Mouse (Mus musculus) erythroblast, embryonic 14.5 days (primary cell): ENCODE measurements around the gene Pdx1. TPM values are rescaled to one million over a fixed set of nuclear protein-coding genes. Genes with fewer than 3 reads are reported as not detected.

Experiments
- H3K27me3 ChIP-seq: 2 replicates; pipeline ENCODE4 v1.6.1; 2012; ENCODE audit warnings: inconsistent platforms; ENCODE audit not compliant: control insufficient read depth
- H3K36me3 ChIP-seq: 2 replicates; pipeline ENCODE4 v1.6.1; 2012; ENCODE audit warnings: mild to moderate bottlenecking, inconsistent platforms; ENCODE audit not compliant: control insufficient read depth
- H3K4me1 ChIP-seq: 2 replicates; pipeline ENCODE4 v1.6.1; 2012; ENCODE audit warnings: inconsistent platforms; ENCODE audit not compliant: control insufficient read depth
- H3K4me3 ChIP-seq: replicated peaks from 2 replicates; pipeline ENCODE3; 2012; ENCODE audit warnings: moderate library complexity, mild to moderate bottlenecking, inconsistent platforms
- H3K9me3 ChIP-seq: 2 replicates; pipeline ENCODE4 v1.6.1; 2012; ENCODE audit warnings: low read length, inconsistent platforms, mixed read lengths; ENCODE audit not compliant: control insufficient read depth
- GATA1 ChIP-seq: IDR thresholded peaks from 2 replicates; pipeline ENCODE4 v1.6.1; 2012; ENCODE audit warnings: low read length, inconsistent platforms, mixed read lengths
- TAL1 ChIP-seq: IDR thresholded peaks from 3 replicates; pipeline ENCODE4 v1.6.1; 2012; ENCODE audit warnings: low read length, inconsistent platforms, mixed read lengths
- polyA plus RNA-seq: library from polyadenylated mRNA; stranded (reverse); fragments of >175 nt; gene quantifications from 2 replicates; pipeline ENCODE4 v1.2.3, GENCODE M21; 2012

Gene Pdx1
- not detected in 2 replicates for polyA plus RNA-seq

DNA sequence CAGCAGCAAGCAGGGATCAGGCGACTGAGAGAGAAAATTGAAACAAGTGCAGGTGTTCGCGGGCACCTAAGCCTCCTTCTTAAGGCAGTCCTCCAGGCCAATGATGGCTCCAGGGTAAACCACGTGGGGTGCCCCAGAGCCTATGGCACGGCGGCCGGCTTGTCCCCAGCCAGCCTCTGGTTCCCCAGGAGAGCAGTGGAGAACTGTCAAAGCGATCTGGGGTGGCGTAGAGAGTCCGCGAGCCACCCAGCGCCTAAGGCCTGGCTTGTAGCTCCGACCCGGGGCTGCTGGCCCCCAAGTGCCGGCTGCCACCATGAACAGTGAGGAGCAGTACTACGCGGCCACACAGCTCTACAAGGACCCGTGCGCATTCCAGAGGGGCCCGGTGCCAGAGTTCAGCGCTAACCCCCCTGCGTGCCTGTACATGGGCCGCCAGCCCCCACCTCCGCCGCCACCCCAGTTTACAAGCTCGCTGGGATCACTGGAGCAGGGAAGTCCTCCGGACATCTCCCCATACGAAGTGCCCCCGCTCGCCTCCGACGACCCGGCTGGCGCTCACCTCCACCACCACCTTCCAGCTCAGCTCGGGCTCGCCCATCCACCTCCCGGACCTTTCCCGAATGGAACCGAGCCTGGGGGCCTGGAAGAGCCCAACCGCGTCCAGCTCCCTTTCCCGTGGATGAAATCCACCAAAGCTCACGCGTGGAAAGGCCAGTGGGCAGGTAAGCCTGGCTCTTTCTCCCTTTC, at the start of gene Pdx1:
Pdx1 (plus strand) TSS at position 34 of the 747 bp plus-strand sequence.
- H3K4me3 ChIP-seq = no peak within 1 kb of the TSS
- H3K4me1 ChIP-seq = no peaks in the 10 kb centered on the region
- no peaks in the 10 kb centered on the region; the same call in 1 of the 2 replicates for H3K9me3 ChIP-seq
- TF ChIP-seq TAL1 (no peak), GATA1 (no peak)
- H3K36me3 ChIP-seq = no peaks in the 10 kb centered on the region
- peaks cover 90% of the 10 kb centered on the region for H3K27me3 ChIP-seq

- TF ChIP-seq TAL1 = no peak
- no peak for TF ChIP-seq GATA1
- no peaks in the 10 kb centered on the region for H3K9me3 ChIP-seq
Measured at GRCm38 (mm10) chr5:147227354-147228112, 42.2 kb upstream of the Pdx1 start.

GRCm38 (mm10) chr5:147235406-147236309, 34.1 kb upstream of the Pdx1 start:
- no peak overlapping the region for H3K4me3 ChIP-seq
- H3K27me3 ChIP-seq = no peaks in the 10 kb centered on the region
- no peaks in the 10 kb centered on the region for H3K36me3 ChIP-seq
- no peaks in the 10 kb centered on the region for H3K4me1 ChIP-seq
- H3K9me3 ChIP-seq = no peaks in the 10 kb centered on the region
- TF ChIP-seq GATA1 = no peak
- TF ChIP-seq TAL1 = no peak

More at GRCm38 (mm10) chr5:147227354-147228112, 42.2 kb upstream of the Pdx1 start:
- H3K4me3 ChIP-seq = no peak overlapping the region
- peaks cover 23% of the 10 kb centered on the region for H3K27me3 ChIP-seq
- H3K36me3 ChIP-seq = no peaks in the 10 kb centered on the region
- no peaks in the 10 kb centered on the region for H3K4me1 ChIP-seq

GRCm38 (mm10) chr5:147243908-147244307, 25.9 kb upstream of the Pdx1 start:
- TF ChIP-seq GATA1 (no peak), TAL1 (no peak)
- H3K36me3 ChIP-seq = no peaks in the 10 kb centered on the region
- H3K27me3 ChIP-seq = no peaks in the 10 kb centered on the region
- no peaks in the 10 kb centered on the region for H3K4me1 ChIP-seq
- no peaks in the 10 kb centered on the region for H3K9me3 ChIP-seq
- no peak overlapping the region for H3K4me3 ChIP-seq

GRCm38 (mm10) chr5:147260189-147260588, 9.6 kb upstream of the Pdx1 start:
- Histone ChIP-seq H3K27me3 (no peaks in the 10 kb centered on the region), H3K36me3 (no peaks in the 10 kb centered on the region), H3K4me3 (no peak overlapping the region), H3K4me1 (no peaks in the 10 kb centered on the region), H3K9me3 (no peaks in the 10 kb centered on the region)
- TF ChIP-seq TAL1 (no peak), GATA1 (no peak)

GRCm38 (mm10) chr5:147260778-147261177, 9.0 kb upstream of the Pdx1 start:
- Histone ChIP-seq H3K36me3 (no peaks in the 10 kb centered on the region), H3K4me3 (no peak overlapping the region), H3K4me1 (no peaks in the 10 kb centered on the region), H3K27me3 (no peaks in the 10 kb centered on the region; the same call in 1 of the 2 replicates), H3K9me3 (no peaks in the 10 kb centered on the region)
- TF ChIP-seq GATA1 (no peak), TAL1 (no peak)

- no peaks in the 10 kb centered on the region for H3K36me3 ChIP-seq
- H3K9me3 ChIP-seq = no peaks in the 10 kb centered on the region
- no peaks in the 10 kb centered on the region for H3K4me1 ChIP-seq
- no peak overlapping the region for H3K4me3 ChIP-seq
- TF ChIP-seq TAL1 (no peak), GATA1 (no peak)
- H3K27me3 ChIP-seq = peaks cover 10% of the 10 kb centered on the region
Measured at GRCm38 (mm10) chr5:147261899-147262541, 7.7 kb upstream of the Pdx1 start.

DNA sequence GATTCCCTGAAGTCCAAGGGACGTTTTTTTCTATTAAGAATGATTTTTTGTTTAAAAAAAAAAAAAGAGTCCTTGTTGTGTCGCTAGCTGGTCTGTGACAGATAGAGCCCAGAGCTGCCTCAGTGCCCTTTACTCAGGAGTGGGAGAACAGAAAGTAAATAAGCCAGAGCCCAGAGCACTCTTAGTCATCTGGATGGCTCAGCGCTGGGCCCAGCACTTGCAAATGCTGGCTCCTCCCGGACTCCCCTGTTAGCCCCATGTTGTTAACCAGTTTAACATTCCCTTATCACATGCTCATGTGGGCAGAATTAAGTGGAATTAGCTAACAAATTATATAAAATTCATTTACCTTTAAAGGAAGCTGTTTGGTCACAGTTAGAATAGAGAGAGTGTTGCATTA, 5.8 kb upstream of the Pdx1 start:
- peaks cover 29% of the 10 kb centered on the region for H3K27me3 ChIP-seq
- no peak overlapping the region for H3K4me3 ChIP-seq
- TF ChIP-seq GATA1 = no peak
- no peaks in the 10 kb centered on the region for H3K36me3 ChIP-seq
- no peaks in the 10 kb centered on the region for H3K9me3 ChIP-seq
- no peaks in the 10 kb centered on the region for H3K4me1 ChIP-seq

DNA sequence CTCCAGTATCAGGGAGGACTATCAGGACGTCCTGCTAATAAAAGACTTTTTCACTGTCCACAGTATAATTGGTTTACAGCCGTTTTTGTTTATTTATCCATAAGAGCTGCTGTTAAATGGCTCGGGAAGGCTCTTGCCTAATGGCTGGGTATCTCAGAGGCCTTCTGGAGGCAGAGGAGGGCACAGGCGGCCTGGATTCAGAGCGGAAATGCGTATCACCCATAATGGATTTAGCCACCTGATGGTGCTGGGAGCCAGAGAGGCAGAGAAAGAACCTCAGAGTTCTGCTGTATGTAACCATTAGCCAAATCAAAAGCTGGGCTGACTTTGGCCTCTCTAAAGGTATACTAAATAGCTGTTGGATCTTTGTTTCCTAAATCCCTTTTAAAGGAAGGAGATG, 2.3 kb upstream of the Pdx1 start:
- peaks cover 63% of the 10 kb centered on the region for H3K27me3 ChIP-seq
- TF ChIP-seq TAL1 = no peak
- TF ChIP-seq GATA1 = no peak
- no peaks in the 10 kb centered on the region for H3K36me3 ChIP-seq
- no peaks in the 10 kb centered on the region for H3K9me3 ChIP-seq
- H3K4me1 ChIP-seq = no peaks in the 10 kb centered on the region
- no peak overlapping the region for H3K4me3 ChIP-seq
